Mouse (Mus musculus) midbrain, postnatal 0 days (tissue): ENCODE results near the gene Pold1. TPM values are rescaled to one million over a fixed set of nuclear protein-coding genes. Genes with fewer than 3 reads are reported as not detected.

Source experiments
- ATAC-seq: fragments of 200-750 bp; cut with Nextera tagmentation; 2 replicates; pipeline ENCODE4 v1.8.0; 2017; ENCODE audit warnings: moderate number of reproducible peaks, mild to moderate bottlenecking, moderate TSS enrichment, moderate library complexity; ENCODE audit not compliant: low FRiP score
- DNase-seq: peaks from one replicate; pipeline ENCODE4 v3.0.0-alpha.2; 2015; ENCODE audit warnings: low spot score
- H3K27ac ChIP-seq: fragments of 300-500 bp; sonication (generic); 2 replicates; pipeline ENCODE4 v1.5.1; 2014; ENCODE audit warnings: low read depth, mild to moderate bottlenecking, low read length, mixed read lengths
- H3K27me3 ChIP-seq: fragments of 300-500 bp; sonication (generic); 2 replicates; pipeline ENCODE4 v1.6.1; 2014; ENCODE audit warnings: low read length, control low read depth, mixed read lengths; ENCODE audit not compliant: insufficient read depth
- H3K36me3 ChIP-seq: fragments of 300-500 bp; sonication (generic); 2 replicates; pipeline ENCODE4 v1.6.1; 2014; ENCODE audit warnings: low read length, control low read depth, mixed read lengths; ENCODE audit not compliant: insufficient read depth
- H3K4me1 ChIP-seq: fragments of 300-500 bp; sonication (generic); 2 replicates; pipeline ENCODE4 v1.6.1; 2014; ENCODE audit warnings: mild to moderate bottlenecking, control low read depth, antibody characterized with exemption, low read length, mixed read lengths; ENCODE audit not compliant: insufficient read depth
- H3K4me2 ChIP-seq: fragments of 300-500 bp; sonication (generic); 2 replicates; pipeline ENCODE4 v1.6.1; 2014; ENCODE audit warnings: low read depth, mild to moderate bottlenecking, low read length, mixed read lengths; ENCODE audit not compliant: poor library complexity, severe bottlenecking
- H3K4me3 ChIP-seq: fragments of 300-500 bp; sonication (generic); 2 replicates; pipeline ENCODE4 v1.5.1; 2014; ENCODE audit warnings: low read depth, mild to moderate bottlenecking, low read length, moderate library complexity
- H3K9ac ChIP-seq: fragments of 300-500 bp; sonication (generic); replicated peaks from 2 replicates; pipeline ENCODE4 v1.6.1; 2014; ENCODE audit warnings: mild to moderate bottlenecking, low read length, moderate library complexity, mixed read lengths; ENCODE audit not compliant: poor library complexity, severe bottlenecking
- H3K9me3 ChIP-seq: fragments of 300-500 bp; sonication (generic); 2 replicates; pipeline ENCODE4 v1.6.1; 2016; ENCODE audit warnings: low read length, control low read depth
- CTCF ChIP-seq: IDR thresholded peaks from 2 replicates; pipeline ENCODE4 v1.5.1; 2016; ENCODE audit warnings: antibody characterized with exemption, mild to moderate bottlenecking
- WGBS: fragments of 180-500 bp; shearing (Covaris S2); extraction: QIAGEN DNeasy Blood & Tissue Kit; methylation state at CpG from one replicate; pipeline ENCODE4 v1.1.7; 2014; 5-methylcytosine and 5-hydroxymethylcytosine counted together
- polyA plus RNA-seq: library from polyadenylated mRNA; unstranded; fragments of >200 nt; fragmentation: Nextera tagmentation; extraction: Ambion mirVana; gene quantifications from 2 replicates; pipeline ENCODE4 v1.2.1, GENCODE M21; 2015
- total RNA-seq: library from RNA; depleted of rRNA; stranded (reverse); fragments of >200 nt; gene quantifications from 2 replicates; pipeline ENCODE4 v1.2.3, GENCODE M21; 2014

The Pold1 gene
- total and polyA plus RNA-seq, 2 experiments from 2014 or later: 9.6 to 17.5 TPM

DNA sequence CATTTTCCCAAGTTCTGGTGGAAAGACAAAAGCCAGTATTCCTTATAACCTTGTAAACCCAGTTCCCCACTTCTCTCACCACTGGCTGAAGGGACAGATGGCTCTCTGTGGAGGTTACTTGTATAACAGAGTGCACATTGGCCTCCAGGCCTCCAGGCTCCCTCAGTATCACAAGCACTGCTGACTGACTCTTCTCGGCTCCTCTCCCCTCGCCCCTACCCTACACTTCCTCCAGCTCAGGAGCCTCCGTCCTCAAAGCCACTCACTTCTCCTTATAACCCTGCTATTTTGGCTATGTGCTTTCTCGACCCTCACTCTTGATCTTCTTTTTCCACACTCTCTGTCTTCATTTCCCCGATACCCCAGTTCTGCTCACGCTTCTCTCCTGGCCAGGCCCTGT is 16.8 kb upstream of the Pold1 start:
- no peak overlapping the region for H3K4me2 ChIP-seq
- no peak for TF ChIP-seq CTCF
- no peak for DNase-seq
- no peak overlapping the region for H3K4me3 ChIP-seq
- no peak for ATAC-seq
- 82% methylated on average over 6 of the region's 6 CpGs for WGBS
- no peak overlapping the region for H3K27ac ChIP-seq
- H3K9ac ChIP-seq: no peak overlapping the region
- no peaks in the 10 kb centered on the region for H3K27me3 ChIP-seq
- no peaks in the 10 kb centered on the region for H3K4me1 ChIP-seq
- no peaks in the 10 kb centered on the region for H3K36me3 ChIP-seq
- H3K9me3 ChIP-seq: no peaks in the 10 kb centered on the region

GRCm38 (mm10) chr7:44564486-44564885 is 15.8 kb upstream of the Pold1 start:
- H3K4me2 ChIP-seq: no peak overlapping the region
- H3K27ac ChIP-seq: no peak overlapping the region
- H3K9ac ChIP-seq: no peak overlapping the region
- no peaks in the 10 kb centered on the region for H3K36me3 ChIP-seq
- no peaks in the 10 kb centered on the region for H3K4me1 ChIP-seq
- DNase-seq (no peak), ATAC-seq (no peak)
- H3K27me3 ChIP-seq: no peaks in the 10 kb centered on the region
- H3K9me3 ChIP-seq: no peaks in the 10 kb centered on the region
- WGBS: 78% methylated on average over 10 of the region's 10 CpGs
- no peak for TF ChIP-seq CTCF
- no peak overlapping the region for H3K4me3 ChIP-seq

GRCm38 (mm10) chr7:44563284-44563683 is 14.6 kb upstream of the Pold1 start:
- H3K36me3 ChIP-seq: no peaks in the 10 kb centered on the region
- no peak overlapping the region for H3K4me3 ChIP-seq
- no peak overlapping the region for H3K9ac ChIP-seq
- H3K9me3 ChIP-seq: no peaks in the 10 kb centered on the region
- no peak overlapping the region for H3K4me2 ChIP-seq
- no peaks in the 10 kb centered on the region for H3K27me3 ChIP-seq
- TF ChIP-seq CTCF: no peak
- DNase-seq (no peak), ATAC-seq (no peak)
- no peak overlapping the region for H3K27ac ChIP-seq
- WGBS: 51% methylated on average over 8 of the region's 8 CpGs
- H3K4me1 ChIP-seq: no peaks in the 10 kb centered on the region

- no peak overlapping the region for H3K27ac ChIP-seq
- H3K4me3 ChIP-seq: no peak overlapping the region
- 52% methylated on average over 18 of the region's 18 CpGs for WGBS
- no peaks in the 10 kb centered on the region for H3K36me3 ChIP-seq
- H3K27me3 ChIP-seq: no peaks in the 10 kb centered on the region
- H3K9me3 ChIP-seq: no peaks in the 10 kb centered on the region
- TF ChIP-seq CTCF: peak; percentile 91
- no peaks in the 10 kb centered on the region for H3K4me1 ChIP-seq
- ATAC-seq: 0 out of 2 replicates have a peak, but pooled peaks have one; percentile 73
- H3K4me2 ChIP-seq: no peak overlapping the region
- no peak overlapping the region; the same call in 1 of the 2 replicates for H3K9ac ChIP-seq
- DNase-seq: peak; percentile 90
Measured at GRCm38 (mm10) chr7:44560435-44561400, 12.1 kb upstream of the Pold1 start.

DNA sequence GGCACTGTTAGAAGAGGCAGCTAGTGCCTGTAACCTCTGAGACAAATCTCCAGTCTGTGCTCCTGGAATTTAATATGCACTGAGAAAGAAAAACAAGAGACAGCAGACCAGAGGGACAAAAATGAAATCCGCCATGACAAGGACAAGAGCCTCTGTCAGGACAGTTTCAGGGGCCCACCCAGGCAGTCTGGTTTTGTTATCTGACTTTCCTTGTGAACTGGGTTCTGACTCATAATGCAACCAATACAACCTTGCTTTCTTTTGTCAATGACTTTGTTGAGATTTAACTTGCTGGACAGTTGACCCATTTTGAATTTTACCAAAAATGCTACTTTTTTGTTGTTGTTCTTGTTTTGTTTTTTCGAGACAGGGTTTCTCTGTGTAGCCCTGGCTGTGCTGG is 9.0 kb upstream of the Pold1 start:
- ATAC-seq: no peak
- TF ChIP-seq CTCF: no peak
- Histone ChIP-seq H3K9me3 (no peaks in the 10 kb centered on the region), H3K4me3 (no peak overlapping the region), H3K4me2 (no peak overlapping the region), H3K9ac (no peak overlapping the region), H3K36me3 (no peaks in the 10 kb centered on the region), H3K4me1 (0 out of 2 replicates have a peak, but pooled peaks cover 4% of the 10 kb centered on the region), H3K27me3 (0 out of 2 replicates have a peak, but pooled peaks cover 3% of the 10 kb centered on the region), H3K27ac (no peak overlapping the region)
- no peak for DNase-seq
- WGBS: 71% methylated on average over 2 of the region's 2 CpGs

DNA sequence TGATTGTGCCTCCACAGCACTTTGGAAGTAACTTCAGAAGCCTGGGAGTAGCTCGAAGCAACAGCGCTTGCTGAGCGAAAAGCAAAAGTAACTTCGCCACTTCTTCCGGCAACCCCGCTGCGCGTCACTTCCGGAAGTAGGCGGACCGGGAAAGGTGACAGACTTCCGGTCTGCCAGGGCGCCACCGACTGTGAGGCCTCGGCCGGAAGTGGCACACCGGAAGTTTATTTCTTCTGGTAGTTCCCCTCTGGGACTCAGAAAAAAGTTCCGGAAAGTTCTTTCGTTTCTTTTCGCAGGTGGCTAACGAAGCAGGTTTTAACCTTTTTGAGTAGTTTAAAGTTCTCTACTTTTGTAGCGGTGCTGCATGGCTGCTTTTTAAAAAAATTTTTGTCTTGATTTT is 5.2 kb upstream of the Pold1 start, which contains the start of gene Nr1h2:
TSS of gene Nr1h2 (minus strand) at position 126 of the 400 bp plus-strand sequence.
- H3K27ac ChIP-seq: peak within 1 kb of the TSS; percentile 79
- WGBS: under 1% methylated on average over 22 of the region's 22 CpGs

More for the DNA sequence above, 5.2 kb upstream of the Pold1 start, which contains the start of gene Nr1h2:
- Histone ChIP-seq H3K27me3 (0 out of 2 replicates have a peak, but pooled peaks cover 3% of the 10 kb centered on the region), H3K4me2 (peak within 1 kb of the TSS; percentile 89), H3K36me3 (peaks cover 19% of the 10 kb centered on the region), H3K4me3 (peak within 1 kb of the TSS; percentile 72), H3K4me1 (0 out of 2 replicates have a peak, but pooled peaks cover 4% of the 10 kb centered on the region), H3K9ac (peak within 1 kb of the TSS; percentile 34), H3K9me3 (no peaks in the 10 kb centered on the region)
- 0 out of 2 replicates have a peak, but pooled peaks have one; percentile 8 for TF ChIP-seq CTCF
- ATAC-seq (peak; percentile 83), DNase-seq (peak; percentile 97)
